Mouse (Mus musculus): ENCODE results near the gene Mrgpre. TPM values are rescaled to one million over a fixed set of nuclear protein-coding genes. Genes with fewer than 3 reads are reported as not detected.
A peak's percentile ranks its signal among the peaks of the same experiment; 100 is the strongest.

Mrgpre gene
- polyA plus RNA-seq, 1 experiment from 2014 or later: 0.59 TPM

DNA sequence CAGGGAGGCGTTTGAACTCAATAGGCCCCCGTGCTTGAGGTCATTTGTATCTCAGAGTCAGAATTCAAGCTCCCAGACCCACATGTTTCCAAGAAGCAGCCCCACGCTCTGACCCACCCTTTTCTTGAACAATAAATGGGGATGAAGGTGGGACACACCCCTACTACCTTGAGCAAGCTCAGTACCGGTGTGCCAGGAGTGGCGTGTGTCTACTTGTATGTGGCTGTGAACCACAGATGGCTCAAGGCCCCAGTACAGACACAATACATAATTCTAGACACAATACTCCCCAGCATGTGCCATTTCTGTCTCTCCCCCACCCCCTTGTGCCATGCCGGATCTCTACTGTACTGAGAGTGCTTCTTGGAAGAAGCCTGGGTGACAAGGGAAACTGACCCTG lies 46.1 kb downstream of the Mrgpre start:
- Histone ChIP-seq H3K27ac (ENCODE audit: low read depth, low read length) (no peak overlapping the region), H3K36me3 (ENCODE audit: control insufficient read depth, insufficient read depth, low read length) (no peaks in the 10 kb centered on the region), H3K9ac (ENCODE audit: low read depth, low read length) (no peak overlapping the region), H3K4me2 (peak overlapping the region; percentile 70), H3K4me1 (replicated peaks; ENCODE audit: control insufficient read depth, insufficient read depth, low read length) (peaks cover 3% of the 10 kb centered on the region; the same call in 1 of the 2 replicates), H3K4me3 (ENCODE audit: low read depth, low read length) (no peak overlapping the region), H3K27me3 (replicated peaks; ENCODE audit: control insufficient read depth, insufficient read depth, low read length) (peaks cover 39% of the 10 kb centered on the region), H3K9me3 (ENCODE audit: control insufficient read depth, low read length) (no peaks in the 10 kb centered on the region)
- ATAC-seq (replicated peaks; ENCODE audit: low FRiP score): no peak
- no peak for DNase-seq (ENCODE audit: low spot score)
- 62% methylated on average over 6 of the region's 6 CpGs for WGBS

- Histone ChIP-seq H3K27ac (ENCODE audit: low read depth, low read length) (no peak overlapping the region), H3K4me2 (no peak overlapping the region), H3K9me3 (ENCODE audit: control insufficient read depth, low read length) (no peaks in the 10 kb centered on the region), H3K4me3 (ENCODE audit: low read depth, low read length) (no peak overlapping the region), H3K4me1 (replicated peaks; ENCODE audit: control insufficient read depth, insufficient read depth, low read length) (no peaks in the 10 kb centered on the region), H3K27me3 (replicated peaks; ENCODE audit: control insufficient read depth, insufficient read depth, low read length) (peaks cover 3% of the 10 kb centered on the region; the same call in 1 of the 2 replicates), H3K36me3 (ENCODE audit: control insufficient read depth, insufficient read depth, low read length) (no peaks in the 10 kb centered on the region), H3K9ac (ENCODE audit: low read depth, low read length) (no peak overlapping the region)
- 84% methylated on average over 4 of the region's 4 CpGs for WGBS
- DNase-seq (ENCODE audit: low spot score) (no peak), ATAC-seq (replicated peaks; ENCODE audit: low FRiP score) (no peak)
Observed at GRCm38 (mm10) chr7:143733746-143734145, 50.6 kb downstream of the Mrgpre start.

DNA sequence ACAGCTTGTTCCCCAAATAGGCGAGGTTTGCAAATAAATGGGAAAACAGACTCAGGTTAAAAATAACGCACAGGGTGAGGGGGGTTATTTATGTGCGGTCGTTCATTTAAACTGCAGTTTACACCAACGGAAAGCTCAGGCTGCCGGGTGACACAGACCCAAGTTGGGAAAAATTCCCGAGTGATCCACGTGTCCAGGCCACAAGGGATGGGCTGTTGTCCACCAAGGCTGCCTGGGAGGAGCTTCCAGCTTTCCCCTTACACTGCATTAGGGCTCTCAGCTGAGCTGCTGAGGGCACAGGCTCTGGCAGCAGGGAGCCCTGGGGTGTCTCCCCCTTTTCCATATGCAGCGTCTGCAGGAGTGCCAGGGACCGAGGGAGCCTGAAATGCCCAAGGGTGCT lies 54.4 kb downstream of the Mrgpre start:
- H3K4me1 ChIP-seq (replicated peaks; ENCODE audit: control insufficient read depth, insufficient read depth, low read length): no peaks in the 10 kb centered on the region
- no peak for ATAC-seq (replicated peaks; ENCODE audit: low FRiP score)
- H3K27ac ChIP-seq (ENCODE audit: low read depth, low read length): no peak overlapping the region
- no peak overlapping the region for H3K4me3 ChIP-seq (ENCODE audit: low read depth, low read length)
- WGBS: 77% methylated on average over 10 of the region's 10 CpGs
- H3K9ac ChIP-seq (ENCODE audit: low read depth, low read length): no peak overlapping the region
- no peak for DNase-seq (ENCODE audit: low spot score)
- H3K4me2 ChIP-seq: no peak overlapping the region
- H3K9me3 ChIP-seq (ENCODE audit: control insufficient read depth, low read length): no peaks in the 10 kb centered on the region
- H3K27me3 ChIP-seq (replicated peaks; ENCODE audit: control insufficient read depth, insufficient read depth, low read length): no peaks in the 10 kb centered on the region
- no peaks in the 10 kb centered on the region for H3K36me3 ChIP-seq (ENCODE audit: control insufficient read depth, insufficient read depth, low read length)

Small RNA genes lying within 50 kb of the gene (microRNA-seq; reads per million reads assigned to microRNA genes)
- not detected for gene Gm22064 (ENCODE audit: borderline number of aligned reads)

Other genes starting within 250 kb of the Mrgpre start
- 133 and 139 TPM in 2 replicates for gene Nap1l4, start 235.4 kb downstream of the Mrgpre start, polyA plus RNA-seq (2014; fragmentation: Nextera tagmentation; extraction: Ambion mirVana)
- 100 and 107 TPM in 2 replicates for gene Cars, start 184.4 kb downstream of the Mrgpre start, polyA plus RNA-seq (2014; fragmentation: Nextera tagmentation; extraction: Ambion mirVana)
- gene Tnfrsf26, start 155.8 kb downstream of the Mrgpre start, polyA plus RNA-seq (2014; fragmentation: Nextera tagmentation; extraction: Ambion mirVana): 0.73 and 0.92 TPM in 2 replicates
- gene Tnfrsf22, start 134.8 kb downstream of the Mrgpre start, polyA plus RNA-seq (2014; fragmentation: Nextera tagmentation; extraction: Ambion mirVana): 2.6 and 3.9 TPM in 2 replicates
- 0.17 and 0.34 TPM in 2 replicates for gene Tnfrsf23, start 98.6 kb downstream of the Mrgpre start, polyA plus RNA-seq (2014; fragmentation: Nextera tagmentation; extraction: Ambion mirVana)
- 8.3 and 8.9 TPM in 2 replicates for gene Osbpl5, start 27.5 kb downstream of the Mrgpre start, polyA plus RNA-seq (2014; fragmentation: Nextera tagmentation; extraction: Ambion mirVana)
- not detected in 2 replicates for gene Mrgprg, start 17.5 kb downstream of the Mrgpre start, polyA plus RNA-seq (2014; fragmentation: Nextera tagmentation; extraction: Ambion mirVana)
- gene Nadsyn1, start 38.3 kb upstream of the Mrgpre start, polyA plus RNA-seq (2014; fragmentation: Nextera tagmentation; extraction: Ambion mirVana): 8.6 and 12.7 TPM in 2 replicates
- 66.9 and 75.9 TPM in 2 replicates for gene Dhcr7, start 38.6 kb upstream of the Mrgpre start, polyA plus RNA-seq (2014; fragmentation: Nextera tagmentation; extraction: Ambion mirVana)
- not detected in 2 replicates for gene Gm498, start 82.3 kb upstream of the Mrgpre start, polyA plus RNA-seq (2014; fragmentation: Nextera tagmentation; extraction: Ambion mirVana)
- gene Shank2, start 217.4 kb upstream of the Mrgpre start, polyA plus RNA-seq (2014; fragmentation: Nextera tagmentation; extraction: Ambion mirVana): 0.90 and 1.0 TPM in 2 replicates

Data from liver, embryonic 11.5 days (tissue).